Mouse (Mus musculus): Measurements from ENCODE around the gene Plekha7. TPM values are rescaled to one million over a fixed set of nuclear protein-coding genes. Genes with fewer than 3 reads are reported as not detected.
A peak's percentile ranks its signal among the peaks of the same experiment; 100 is the strongest.

Gene Plekha7
- total RNA-seq, 2 experiments from 2014 or later, result 9.5 to 11.9 TPM

DNA sequence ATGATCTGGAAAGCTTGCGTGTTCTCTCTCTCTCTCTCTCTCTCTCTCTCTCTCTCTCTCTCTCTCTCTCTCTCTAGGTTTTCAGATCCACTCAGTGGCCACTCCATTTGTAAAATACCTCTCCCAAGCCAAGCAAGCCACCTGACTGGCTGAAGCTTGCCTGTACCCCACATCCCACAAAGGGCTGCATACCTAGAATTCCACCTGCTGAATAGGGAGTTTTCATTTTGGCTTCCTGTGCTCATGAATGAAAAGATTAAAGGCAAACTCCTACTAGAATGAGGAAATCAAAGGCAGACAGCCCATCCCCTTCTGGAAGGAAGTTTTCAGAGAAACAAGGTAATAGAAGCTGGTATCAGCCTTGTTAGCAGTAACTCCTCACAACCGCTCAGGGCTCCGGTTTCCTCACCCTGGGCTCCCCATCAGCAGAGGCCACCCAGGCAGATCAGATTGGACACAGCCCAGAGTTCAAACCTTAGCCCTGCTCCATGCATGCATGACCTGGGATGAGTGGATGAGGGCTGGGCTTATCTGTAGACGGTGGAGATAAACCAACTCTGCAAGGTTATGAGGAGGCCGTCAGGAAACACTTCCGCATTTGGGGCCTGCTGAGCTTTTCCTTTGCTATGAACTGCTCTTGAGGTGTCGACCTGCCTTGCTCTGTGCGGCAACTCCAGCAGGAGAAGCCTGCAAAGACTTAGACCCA is 111.0 kb downstream of the Plekha7 start:
- intact Hi-C loops (cut with DNase I), result loop anchor here (5.0 kb wide), 1 partner anchor 40 kb away; no protein-coding TSS in a partner anchor
- DNase-seq, result no peak

GRCm38 (mm10) chr7:116194996-116195395 is 113.2 kb downstream of the Plekha7 start:
- intact Hi-C loops (cut with DNase I), result loop anchor here (5.0 kb wide), 1 partner anchor 42 kb away; no protein-coding TSS in a partner anchor
- DNase-seq, result no peak

DNA sequence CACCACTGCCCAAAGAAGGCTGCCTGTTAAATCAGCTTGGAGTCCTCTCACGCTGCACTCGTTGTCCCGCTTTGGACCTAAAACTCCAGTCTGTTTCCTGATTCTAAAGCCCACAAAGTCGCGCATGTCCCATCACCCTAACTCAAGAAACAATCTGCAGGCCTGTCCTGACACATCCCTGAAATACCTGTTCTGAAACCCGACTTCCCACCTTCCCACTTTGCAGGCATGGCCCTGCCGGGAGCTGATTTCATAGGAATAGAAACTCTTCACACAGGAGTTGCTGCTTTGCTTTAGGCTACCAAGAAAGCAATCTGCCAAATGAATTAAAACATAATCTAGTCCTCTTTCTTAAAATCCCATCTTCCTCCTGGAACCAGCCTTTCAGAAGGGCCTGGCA is 115.2 kb downstream of the Plekha7 start:
- intact Hi-C loops (cut with DNase I), result no loop called here
- no peak for DNase-seq

DNA sequence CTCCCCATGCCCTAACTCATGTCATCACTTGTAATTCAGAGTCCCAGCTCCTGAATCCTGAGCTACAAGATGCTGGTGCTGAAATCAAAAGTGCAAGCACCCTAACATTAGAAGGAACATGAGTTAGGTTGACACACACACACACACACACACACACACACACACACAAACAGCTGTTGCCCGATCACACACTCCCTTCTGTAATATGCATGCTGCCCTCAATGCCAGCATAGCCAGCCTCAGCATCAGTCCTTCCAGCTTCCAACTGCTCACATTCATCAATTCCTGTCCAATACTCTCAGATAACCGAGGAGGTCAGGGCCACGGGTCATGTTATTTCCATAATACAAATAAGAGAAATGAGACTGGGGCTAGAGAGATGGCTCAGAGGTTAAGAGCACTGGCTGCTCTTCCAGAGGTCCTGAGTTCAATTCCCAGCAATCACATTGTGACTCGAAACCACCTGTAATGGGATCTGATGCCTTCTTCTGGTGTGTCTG is 116.0 kb downstream of the Plekha7 start:
- no peak for DNase-seq
- intact Hi-C loops (cut with DNase I), result no loop called here

GRCm38 (mm10) chr7:116191138-116191537 is 117.0 kb downstream of the Plekha7 start:
- intact Hi-C loops (cut with DNase I), result no loop called here
- DNase-seq, result no peak

GRCm38 (mm10) chr7:116189708-116190107 is 118.5 kb downstream of the Plekha7 start:
- DNase-seq, result peak in 1 of 2 experiments; percentile 52
- intact Hi-C loops (cut with DNase I), result no loop called here

- intact Hi-C loops (cut with DNase I), result no loop called here
These were observed 119.8 kb downstream of the Plekha7 start for GRCm38 (mm10) chr7:116188391-116188790.

GRCm38 (mm10) chr7:116187521-116187920 is 120.7 kb downstream of the Plekha7 start:
- intact Hi-C loops (cut with DNase I), result no loop called here
- no peak for DNase-seq

More at GRCm38 (mm10) chr7:116188391-116188790, 119.8 kb downstream of the Plekha7 start:
- DNase-seq, result no peak

DNA sequence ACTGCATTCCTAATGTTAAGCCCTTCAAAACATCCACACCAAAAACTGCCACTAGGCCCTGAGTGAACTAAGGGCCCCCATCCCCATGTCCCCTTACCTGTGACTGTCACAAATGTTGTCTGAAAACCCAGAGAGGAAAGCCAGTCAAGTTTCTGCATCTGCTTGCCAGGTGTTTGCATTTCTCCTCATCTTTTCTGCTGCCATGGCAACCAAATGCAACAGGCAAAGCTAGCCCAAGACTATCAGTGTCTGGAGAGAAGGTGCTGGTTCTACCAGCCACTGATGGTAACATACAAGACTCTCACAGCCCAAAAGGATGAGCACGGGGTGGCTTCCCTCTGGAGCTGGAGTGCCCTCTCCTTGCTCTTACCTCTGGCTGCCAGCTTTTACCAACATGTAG is 121.3 kb downstream of the Plekha7 start:
- intact Hi-C loops (cut with DNase I), result no loop called here
- DNase-seq, result no peak

GRCm38 (mm10) chr7:116186156-116186555 is 122.0 kb downstream of the Plekha7 start:
- no peak for DNase-seq
- intact Hi-C loops (cut with DNase I), result no loop called here

DNA sequence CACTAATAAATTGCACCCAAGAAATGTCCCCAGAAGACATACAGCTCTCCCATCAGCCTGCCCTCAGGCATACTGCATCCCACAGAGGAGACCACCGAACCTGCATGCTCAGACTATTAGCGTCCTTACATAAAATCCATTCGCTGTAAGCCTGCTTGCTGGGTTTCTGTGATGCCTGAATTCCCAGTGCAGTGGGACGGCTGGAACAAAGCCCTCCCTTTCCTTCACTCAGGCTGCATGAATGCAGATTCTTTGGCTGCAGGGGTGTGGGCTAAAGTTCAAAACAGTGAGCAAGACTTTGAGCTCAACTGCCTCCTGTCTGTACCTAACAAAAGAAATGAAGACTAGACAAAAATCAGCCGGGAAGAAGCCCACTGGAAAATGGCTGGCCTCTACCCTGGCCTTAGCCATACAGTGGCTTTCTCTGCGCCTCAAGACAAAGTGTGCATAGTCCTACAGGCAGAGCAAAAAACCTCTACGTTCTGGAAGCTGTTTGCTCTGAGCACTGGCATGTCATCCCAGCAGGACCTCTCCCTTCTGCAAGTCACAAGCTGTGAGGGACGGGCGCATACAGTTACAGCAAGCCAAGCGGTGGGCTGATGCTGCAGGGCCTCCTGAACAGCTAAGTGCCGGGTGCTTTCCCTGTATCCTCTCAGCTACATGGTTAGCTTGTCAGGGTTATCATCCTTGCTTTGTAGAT is 123.7 kb downstream of the Plekha7 start:
- DNase-seq, result no peak
- intact Hi-C loops (cut with DNase I), result no loop called here

GRCm38 (mm10) chr7:116182451-116182850 is 125.7 kb downstream of the Plekha7 start:
- intact Hi-C loops (cut with DNase I), result no loop called here

GRCm38 (mm10) chr7:116181444-116181946 is 126.7 kb downstream of the Plekha7 start:
- intact Hi-C loops (cut with DNase I), result no loop called here

More at GRCm38 (mm10) chr7:116182451-116182850, 125.7 kb downstream of the Plekha7 start:
- peak; percentile 76 to 81 for DNase-seq

GRCm38 (mm10) chr7:116178916-116179315 is 129.3 kb downstream of the Plekha7 start:
- intact Hi-C loops (cut with DNase I), result no loop called here
- DNase-seq, result no peak

More at GRCm38 (mm10) chr7:116181444-116181946, 126.7 kb downstream of the Plekha7 start:
- no peak for DNase-seq

DNA sequence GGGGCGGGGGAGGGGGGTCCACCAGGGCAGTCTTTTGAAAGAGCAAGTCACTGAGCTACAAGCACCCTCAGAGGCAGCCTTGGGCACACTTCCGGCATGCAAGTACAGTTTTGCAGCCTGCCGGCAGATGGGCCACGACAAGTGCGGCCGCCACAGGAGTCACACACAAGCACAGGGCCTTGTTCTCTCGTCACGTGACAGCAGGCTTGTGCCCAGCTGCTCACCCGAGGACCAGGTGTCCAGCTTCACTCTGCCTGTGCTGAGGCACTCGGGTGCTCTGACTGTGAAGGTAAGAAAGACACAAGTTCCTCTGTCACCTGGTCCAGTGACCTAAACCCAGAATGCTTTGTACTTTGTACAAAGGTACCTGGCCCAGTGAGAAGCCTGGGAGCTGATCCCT is 135.4 kb downstream of the Plekha7 start:
- DNase-seq, result no peak
- intact Hi-C loops (cut with DNase I), result no loop called here

DNA sequence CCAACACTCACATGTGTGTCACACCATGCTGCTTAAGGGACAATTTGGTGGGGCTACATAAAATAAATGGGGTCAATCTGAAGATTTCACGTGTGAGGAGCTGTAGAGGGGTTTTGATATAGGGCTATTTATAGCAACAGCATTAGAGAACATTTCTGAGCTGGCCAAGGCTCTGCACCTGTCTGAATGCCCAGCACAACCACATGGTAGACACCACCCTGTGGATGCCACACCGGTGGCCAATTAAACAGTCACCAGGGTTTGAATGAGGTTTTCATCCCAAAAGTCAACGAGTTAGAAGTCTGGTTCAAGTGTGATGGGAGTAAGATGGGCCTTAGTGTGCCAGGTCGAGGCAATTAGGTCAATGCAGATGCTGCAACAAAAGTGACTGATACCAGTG is 138.8 kb downstream of the Plekha7 start:
- intact Hi-C loops (cut with DNase I), result no loop called here
- no peak for DNase-seq

DNA sequence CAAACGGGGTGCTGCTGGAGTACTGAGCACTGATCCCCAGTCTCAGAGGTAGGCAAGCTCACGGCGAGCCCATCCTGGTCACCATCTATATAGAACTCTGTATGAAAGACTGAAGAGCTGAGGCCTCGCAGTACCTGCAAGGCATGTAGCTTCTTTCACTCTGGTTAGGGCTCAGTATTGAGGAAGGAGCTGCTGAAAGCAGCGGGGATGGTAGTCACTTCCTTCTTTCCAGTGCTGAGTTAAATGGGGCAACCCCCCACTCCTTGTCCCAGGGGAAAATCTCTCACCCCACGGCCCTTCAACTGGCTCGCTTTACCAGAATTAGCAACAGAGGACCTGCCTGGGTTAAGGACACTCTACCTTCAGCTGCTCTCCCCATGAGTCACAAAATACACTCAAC is 140.0 kb downstream of the Plekha7 start:
- intact Hi-C loops (cut with DNase I), result no loop called here
- no peak for DNase-seq

DNA sequence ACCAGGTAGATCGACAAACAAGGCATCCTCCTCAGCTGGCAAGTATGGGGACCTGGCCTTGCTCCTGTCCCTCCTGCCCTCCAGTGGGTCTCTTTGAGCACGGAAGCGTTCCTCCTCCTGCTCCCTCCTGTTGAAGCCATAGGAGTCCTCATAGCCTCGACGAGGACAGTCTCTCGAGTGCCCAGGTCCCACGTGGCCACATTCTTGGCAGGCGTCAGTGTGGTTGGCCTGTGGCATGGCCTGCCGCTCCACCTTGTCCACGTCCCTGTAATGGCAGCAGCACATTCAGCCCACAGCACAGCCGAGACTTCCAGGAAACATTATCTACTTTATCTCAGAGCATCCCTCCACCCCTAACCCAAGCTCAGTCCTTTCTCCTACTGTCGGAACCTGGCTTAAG is 143.9 kb downstream of the Plekha7 start:
- intact Hi-C loops (cut with DNase I), result no loop called here
- DNase-seq, result peak; percentile 51 to 53

DNA sequence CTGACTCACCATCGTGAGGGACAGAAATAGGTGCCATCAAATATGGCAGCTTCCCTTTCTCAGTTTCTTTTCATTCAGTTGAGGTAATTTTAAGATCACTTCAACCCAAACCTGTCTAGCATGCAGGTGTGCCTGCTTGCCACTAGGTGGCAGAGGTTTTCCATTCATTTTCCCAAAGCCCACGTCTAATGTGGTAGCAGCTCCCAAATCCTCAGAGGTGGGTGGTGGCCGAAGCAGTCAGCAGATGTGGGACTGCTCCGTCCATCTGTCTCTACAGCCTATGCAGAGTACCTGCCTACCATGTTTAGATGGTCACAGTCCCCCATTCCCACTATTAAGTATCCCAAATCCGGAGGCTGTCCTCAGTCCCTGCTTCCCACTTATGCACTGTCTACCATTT is 146.6 kb downstream of the Plekha7 start:
- intact Hi-C loops (cut with DNase I), result loop anchor here (1.0 to 2.0 kb wide), 4 partner anchors 29 to 161 kb away; no protein-coding TSS in a partner anchor
- DNase-seq, result peak; percentile 51 to 73

DNA sequence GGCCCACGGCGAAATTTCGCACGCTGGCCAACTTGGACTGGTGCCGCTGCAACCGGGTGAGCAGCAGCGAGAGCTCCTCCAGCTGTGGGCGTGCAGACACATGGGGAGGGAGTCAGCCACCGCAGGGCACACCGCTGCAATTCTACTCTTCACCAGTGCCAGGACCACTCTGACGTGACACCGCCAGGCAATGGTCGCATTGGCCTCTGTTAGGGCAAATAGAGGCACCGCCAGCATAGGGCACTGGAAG is 151.4 kb downstream of the Plekha7 start:
- DNase-seq, result no peak
- intact Hi-C loops (cut with DNase I), result no loop called here

DNA sequence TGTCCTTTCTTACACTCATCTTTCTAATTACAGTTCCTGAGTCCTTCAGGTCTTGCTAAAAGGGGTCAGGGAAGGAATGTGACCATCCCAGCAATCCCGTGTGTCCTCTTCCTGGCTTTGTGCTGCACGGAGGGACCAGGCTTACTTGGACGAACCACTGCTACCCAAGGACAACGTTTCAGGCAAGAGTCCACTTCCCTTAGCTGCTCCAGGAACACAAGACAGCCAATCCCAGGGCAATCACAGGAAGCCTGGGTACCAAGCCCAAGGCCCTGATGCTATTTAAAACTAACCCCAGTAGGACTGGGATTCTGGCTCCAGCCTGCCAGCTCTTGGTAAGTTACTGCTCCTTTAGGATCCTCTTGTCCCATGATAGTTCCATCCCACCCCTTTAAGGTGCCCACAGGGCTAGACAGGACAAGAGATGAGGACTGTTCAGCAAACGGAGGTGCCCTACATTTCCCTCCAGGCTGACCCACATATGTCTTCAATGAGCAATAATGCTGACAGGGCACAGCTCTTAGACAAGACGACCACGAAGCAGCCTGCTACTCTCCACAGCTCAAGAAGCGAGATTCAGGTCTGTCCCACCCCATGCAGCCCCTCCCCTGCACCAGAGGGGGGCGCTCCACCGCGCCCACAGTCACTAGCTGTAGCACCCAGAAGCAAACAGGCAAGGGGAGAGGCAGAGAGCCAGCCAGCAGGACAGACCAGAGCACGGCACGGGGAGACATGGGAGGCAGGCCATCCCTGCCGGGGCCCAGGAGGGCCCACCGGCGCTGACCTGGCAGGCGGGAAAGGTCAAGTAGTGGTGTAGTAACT is 151.9 kb downstream of the Plekha7 start:
- peak; percentile 30 to 40 for DNase-seq
- intact Hi-C loops (cut with DNase I), result no loop called here

Measured in heart, postnatal 10 days (tissue).